ENCODE assay signal across 8 mouse cellular contexts in the genomic region with DNA sequence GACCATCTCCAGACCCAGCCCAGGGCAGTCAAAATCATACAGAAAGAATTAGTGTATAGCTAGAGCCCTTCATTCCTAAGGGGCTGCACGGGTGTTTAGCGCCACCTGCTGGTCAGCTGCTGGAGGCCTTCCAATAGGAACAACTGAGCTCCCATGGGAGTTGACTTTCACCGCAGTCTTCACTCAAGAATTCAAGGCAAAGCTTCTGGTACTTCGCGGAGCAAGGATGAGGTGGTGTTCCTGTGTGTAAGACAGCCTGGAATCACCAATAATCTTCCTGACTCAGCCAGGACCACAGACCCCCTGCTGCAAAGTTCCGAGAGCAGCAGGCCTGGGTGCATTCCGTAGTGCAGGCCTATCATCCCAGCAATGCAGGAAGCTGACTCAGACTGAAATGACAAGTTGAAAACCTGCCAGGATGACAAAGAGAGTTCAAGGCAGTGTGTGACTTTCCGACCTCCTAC. TPM values are rescaled to one million over a fixed set of nuclear protein-coding genes. Genes with fewer than 3 reads are reported as not detected.
DNase-seq lines count a peak whose midpoint lies in the region; ATAC-seq and TF ChIP-seq lines count a peak whose summit lies in the region.

No protein-coding gene starts in this region.

- TF ChIP-seq CTCF in cortical plate, adult 2 months (IDR thresholded peaks at IDR 0.05; ENCODE audit: extremely low read depth, insufficient read depth, low read length) = peak; percentile 87

- DNase-seq in adipocyte (ENCODE audit: low spot score) = peak; percentile 88
- peak; percentile 92 for DNase-seq in gastrocnemius, postnatal 10 days
- DNase-seq in left cerebral cortex, postnatal 14 days (ENCODE audit: low spot score in 2 of 2) = peak; percentile 83 to 89
- DNase-seq in mesoderm, embryonic 11.5 days (ENCODE audit: low read depth, low spot score) = peak; percentile 94
- peak; percentile 94 for DNase-seq in right cerebral cortex, postnatal 4 days
- peak; percentile 84 for DNase-seq in yolk sac, embryonic 10.5 days (ENCODE audit: low spot score)

- H3K4me1 ChIP-seq in cortical plate, adult 2 months (ENCODE audit: control insufficient read depth, insufficient read depth, low read length) = no peaks in the 10 kb centered on the region

- no peak overlapping the region for H3K27ac ChIP-seq in cortical plate, adult 2 months (ENCODE audit: insufficient read depth, low read length)

- intact Hi-C loops in left cerebral cortex, postnatal 14 days (cut with DNase I) = loop anchor here (5.0 kb wide), 1 partner anchor 286 kb away; no protein-coding TSS in a partner anchor

- TF ChIP-seq POLR2A in cortical plate, adult 2 months (IDR thresholded peaks at IDR 0.05; ENCODE audit: extremely low read depth, insufficient read depth, low read length) = no peak

- peak; percentile 72 for ATAC-seq in inflammation-experienced regulatory T-cells, adult 6 months

- H3K4me3 ChIP-seq in cortical plate, adult 2 months (ENCODE audit: insufficient read depth, low read length) = no peak overlapping the region

RNA-seq across cellular contexts. Expression of a gene that starts 0.5 kb away (rescaled TPM):
- 521 and 542 TPM in 2 replicates for polyA plus RNA-seq in cortical plate, adult 2 months (2012; rRNA removed)
- total RNA-seq in gastrocnemius, postnatal 10 days (2021) = 10 to 100 TPM; 63.8 to 80.1 TPM
- 100 to 1,000 TPM; 173 to 271 (median 181) TPM for polyA plus RNA-seq in inflammation-experienced regulatory T-cells, adult 6 months (2017; shearing (Covaris generic))
- total RNA-seq in left cerebral cortex, postnatal 14 days (2021) = 100 to 1,000 TPM; 953 to 962 TPM

RNA-seq across cellular contexts. Expression of a gene that starts 20.6 kb away (rescaled TPM):
- polyA plus RNA-seq in cortical plate, adult 2 months (2012; rRNA removed) = not detected in 2 replicates
- not detected for total RNA-seq in gastrocnemius, postnatal 10 days (2021)
- 1 to 10 TPM in 1 of 3 experiments, not detected in 2; 1.1 TPM for polyA plus RNA-seq in inflammation-experienced regulatory T-cells, adult 6 months (2017; shearing (Covaris generic))
- not detected for total RNA-seq in left cerebral cortex, postnatal 14 days (2021)

RNA-seq across cellular contexts. Expression of a gene that starts 34.7 kb away (rescaled TPM):
- 23.9 and 24.2 TPM in 2 replicates for polyA plus RNA-seq in cortical plate, adult 2 months (2012; rRNA removed)
- total RNA-seq in gastrocnemius, postnatal 10 days (2021) = 10 to 100 TPM; 20.5 TPM
- 10 to 100 TPM; 24.8 to 34.0 (median 33.4) TPM for polyA plus RNA-seq in inflammation-experienced regulatory T-cells, adult 6 months (2017; shearing (Covaris generic))
- total RNA-seq in left cerebral cortex, postnatal 14 days (2021) = 10 to 100 TPM; 37.5 to 41.7 TPM

Comparison
In these comparisons a context has a peak if more than half of its experiments do, and no peak if none do; other contexts are left out.
1. RNA of a gene that starts 0.5 kb away (total RNA-seq): 953 to 962 TPM in left cerebral cortex, postnatal 14 days; 63.8 to 80.1 TPM in gastrocnemius, postnatal 10 days; every median in the first group is over 10 times any median in the second.
2. Peak in every context shown above with its lines, with median percentiles within 50 percentile points of each other: DNase-seq.